Mouse (Mus musculus): ENCODE measurements around the gene Hras.

- no peak for TF ChIP-seq CTCF (IDR thresholded peaks at IDR 0.05; ENCODE audit: low read depth, low read length)
- no peak for TF ChIP-seq TAL1 (conservative IDR thresholded peaks at IDR 0.05; ENCODE audit: low read depth, low read length)
- no peak for TF ChIP-seq GATA2 (IDR thresholded peaks at IDR 0.05; ENCODE audit: borderline replicate concordance, low read depth, low read length)
- no peak for TF ChIP-seq GATA1 (IDR thresholded peaks at IDR 0.05; ENCODE audit: borderline replicate concordance, low read length)
- no peak for TF ChIP-seq POLR2AphosphoS5 (IDR thresholded peaks at IDR 0.05; ENCODE audit: insufficient replicate concordance, low read depth, low read length)
Observed at GRCm38 (mm10) chr7:141215880-141216733, 22.3 kb upstream of the Hras start.
